Mouse (Mus musculus): ENCODE results near the gene Zfp597.

The Zfp597 gene

DNA sequence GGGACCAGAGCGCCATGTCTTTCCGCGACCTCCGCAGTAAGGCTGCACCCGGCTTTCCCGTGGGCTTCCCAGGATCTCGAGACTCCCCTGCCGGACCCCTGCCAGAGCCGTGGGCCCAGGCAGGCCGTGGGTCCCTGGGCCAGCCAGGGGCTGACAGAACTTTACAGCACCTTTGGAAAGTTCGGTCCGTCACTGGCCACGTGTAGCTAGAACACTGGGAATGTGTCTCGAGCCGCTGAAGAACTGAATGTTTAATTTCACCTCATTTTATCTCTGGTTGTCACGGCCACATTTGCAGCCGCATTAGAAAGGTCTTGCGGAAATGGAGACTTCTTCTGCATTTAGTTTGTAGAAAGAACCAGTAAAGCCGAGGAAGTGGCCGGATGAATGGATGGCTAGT is 24.8 kb upstream of the Zfp597 start:
- peak overlapping the region; percentile 90 for H3K4me3 ChIP-seq (replicated peaks; ENCODE audit: low read length)
- peaks cover 23% of the 10 kb centered on the region for H3K4me1 ChIP-seq (replicated peaks; ENCODE audit: low read depth, low read length)
- peaks cover 51% of the 10 kb centered on the region for H3K36me3 ChIP-seq (ENCODE audit: insufficient read depth, low read length)
- H3K9me3 ChIP-seq (ENCODE audit: low read length): no peaks in the 10 kb centered on the region
- TF ChIP-seq POU5F1 (IDR thresholded peaks at IDR 0.05; ENCODE audit: borderline replicate concordance, low read length): no peak
- no peak for TF ChIP-seq NANOG (IDR thresholded peaks at IDR 0.05; ENCODE audit: borderline replicate concordance, low read length)
- H3K27me3 ChIP-seq (ENCODE audit: insufficient read depth, low read length): no peaks in the 10 kb centered on the region

DNA sequence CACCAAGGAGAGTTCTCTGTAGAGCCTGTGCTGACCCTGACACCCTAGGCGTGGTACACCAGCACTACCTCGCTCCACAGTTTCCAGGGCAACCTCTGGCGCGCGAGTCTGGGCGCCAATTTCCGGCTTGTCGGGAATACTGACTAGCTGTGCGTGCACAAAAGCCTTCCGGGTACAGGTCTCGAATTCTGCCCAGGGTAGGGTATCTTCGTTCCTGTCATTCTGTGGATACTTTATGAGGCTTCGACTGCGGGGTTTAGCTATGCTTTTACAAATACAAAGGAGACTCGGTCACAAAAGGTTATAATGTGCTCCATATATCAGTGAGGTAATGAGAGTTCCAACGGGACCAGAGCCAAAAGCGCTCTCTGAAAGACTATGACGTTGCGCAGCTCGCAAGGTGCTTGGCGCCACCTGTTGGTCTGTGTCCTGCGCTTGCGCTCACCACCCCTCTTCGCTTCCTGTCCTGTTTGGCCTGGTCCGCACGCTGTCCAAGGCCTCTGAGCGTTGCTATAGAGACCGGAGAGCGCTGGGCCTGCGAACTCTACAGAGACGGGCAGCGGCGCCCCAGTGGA is 24.3 kb upstream of the Zfp597 start, which contains the start of the genes 1700037C18Rik and Cluap1:
TSS of gene 1700037C18Rik (minus strand) at position 153 of the 575 bp plus-strand sequence.
TSS of gene Cluap1 (plus strand) at position 265 of the 575 bp plus-strand sequence.
- no peak; the same call in 1 of the 2 replicates for TF ChIP-seq POU5F1 (IDR thresholded peaks at IDR 0.05; ENCODE audit: borderline replicate concordance, low read length)
- peak; percentile 52 for TF ChIP-seq CTCF (conservative IDR thresholded peaks at IDR 0.05; ENCODE audit: low read length)
- no peak for TF ChIP-seq NANOG (IDR thresholded peaks at IDR 0.05; ENCODE audit: borderline replicate concordance, low read length)
- H3K36me3 ChIP-seq (ENCODE audit: insufficient read depth, low read length): peaks cover 51% of the 10 kb centered on the region
- peak within 1 kb of the TSS; percentile 90 for H3K4me3 ChIP-seq (replicated peaks; ENCODE audit: low read length)
- peaks cover 23% of the 10 kb centered on the region for H3K4me1 ChIP-seq (replicated peaks; ENCODE audit: low read depth, low read length)
- H3K9me3 ChIP-seq (ENCODE audit: low read length): no peaks in the 10 kb centered on the region
- no peaks in the 10 kb centered on the region for H3K27me3 ChIP-seq (ENCODE audit: insufficient read depth, low read length)

DNA sequence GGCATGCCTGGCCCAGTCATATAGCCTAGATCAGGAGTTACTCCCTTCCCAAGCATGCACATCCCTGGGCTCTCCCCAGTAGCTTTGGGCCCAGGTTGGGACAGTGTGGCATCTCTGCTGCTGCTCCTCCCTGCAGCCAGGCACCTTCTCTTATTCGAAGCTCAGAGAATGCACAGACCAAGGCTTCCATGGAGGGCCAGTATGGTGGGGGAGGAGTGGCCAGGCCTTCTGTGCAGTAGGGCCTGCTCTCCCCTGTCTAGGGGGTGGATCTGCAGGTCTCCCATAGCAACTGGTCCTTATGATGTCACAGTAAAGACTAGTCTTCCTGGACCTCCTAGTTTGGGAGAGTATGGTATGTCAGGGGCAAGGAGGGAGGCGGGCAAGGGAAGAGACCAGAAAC is 23.1 kb upstream of the Zfp597 start:
- H3K36me3 ChIP-seq (ENCODE audit: insufficient read depth, low read length): peaks cover 51% of the 10 kb centered on the region
- no peaks in the 10 kb centered on the region for H3K27me3 ChIP-seq (ENCODE audit: insufficient read depth, low read length)
- TF ChIP-seq POU5F1 (IDR thresholded peaks at IDR 0.05; ENCODE audit: borderline replicate concordance, low read length) (no peak), CTCF (conservative IDR thresholded peaks at IDR 0.05; ENCODE audit: low read length) (no peak), NANOG (IDR thresholded peaks at IDR 0.05; ENCODE audit: borderline replicate concordance, low read length) (no peak)
- H3K9me3 ChIP-seq (ENCODE audit: low read length): no peaks in the 10 kb centered on the region
- H3K4me1 ChIP-seq (replicated peaks; ENCODE audit: low read depth, low read length): peaks cover 23% of the 10 kb centered on the region
- no peak overlapping the region for H3K4me3 ChIP-seq (replicated peaks; ENCODE audit: low read length)

DNA sequence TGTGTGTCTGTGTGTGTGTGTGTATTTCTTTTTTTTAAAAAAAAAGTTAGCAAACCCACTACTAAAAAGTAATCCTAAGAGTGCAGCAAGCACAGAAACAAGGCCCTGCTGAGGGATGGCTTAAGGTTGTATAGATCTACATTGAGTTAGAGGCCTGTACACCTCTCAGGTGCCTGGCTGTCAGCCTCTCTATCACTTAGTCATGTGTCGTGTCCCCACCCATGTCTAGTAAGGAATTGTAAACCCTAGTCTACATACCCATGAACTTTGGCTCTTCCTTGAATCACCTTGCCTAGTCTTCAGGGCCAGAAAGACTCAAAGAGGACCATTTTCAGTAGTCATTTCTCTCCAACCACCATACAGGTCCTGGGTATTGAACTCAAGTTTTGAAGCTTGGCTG is 12.2 kb upstream of the Zfp597 start:
- no peak overlapping the region for H3K4me3 ChIP-seq (replicated peaks; ENCODE audit: low read length)
- peaks cover 45% of the 10 kb centered on the region for H3K4me1 ChIP-seq (replicated peaks; ENCODE audit: low read depth, low read length)
- no peaks in the 10 kb centered on the region for H3K27me3 ChIP-seq (ENCODE audit: insufficient read depth, low read length)
- no peak for TF ChIP-seq CTCF (conservative IDR thresholded peaks at IDR 0.05; ENCODE audit: low read length)
- TF ChIP-seq NANOG (IDR thresholded peaks at IDR 0.05; ENCODE audit: borderline replicate concordance, low read length): no peak
- no peak for TF ChIP-seq POU5F1 (IDR thresholded peaks at IDR 0.05; ENCODE audit: borderline replicate concordance, low read length)
- peaks cover 66% of the 10 kb centered on the region for H3K36me3 ChIP-seq (ENCODE audit: insufficient read depth, low read length)
- H3K9me3 ChIP-seq (ENCODE audit: low read length): no peaks in the 10 kb centered on the region

DNA sequence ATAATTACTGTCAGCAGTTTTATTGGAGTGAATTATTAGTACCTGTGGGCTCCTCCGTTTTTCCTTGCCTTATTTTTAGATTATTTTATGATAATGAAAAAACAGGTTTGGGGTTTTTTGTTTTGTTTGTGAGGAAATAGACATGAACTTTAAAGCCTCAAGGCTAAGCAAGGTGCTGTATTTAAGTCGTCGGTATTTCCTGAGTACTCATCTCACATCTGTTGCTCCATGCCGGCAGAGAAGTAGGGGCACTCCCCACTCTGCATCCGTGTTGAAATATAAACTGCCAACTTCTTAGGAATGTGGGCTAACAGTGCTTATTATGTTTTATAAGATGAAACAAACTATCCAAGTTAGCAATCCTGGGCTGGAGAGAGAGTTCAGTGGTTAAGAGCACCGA is 11.7 kb upstream of the Zfp597 start:
- Histone ChIP-seq H3K27me3 (ENCODE audit: insufficient read depth, low read length) (no peaks in the 10 kb centered on the region), H3K36me3 (ENCODE audit: insufficient read depth, low read length) (peaks cover 61% of the 10 kb centered on the region), H3K4me1 (replicated peaks; ENCODE audit: low read depth, low read length) (peaks cover 45% of the 10 kb centered on the region), H3K9me3 (ENCODE audit: low read length) (no peaks in the 10 kb centered on the region), H3K4me3 (replicated peaks; ENCODE audit: low read length) (no peak overlapping the region)
- TF ChIP-seq POU5F1 (IDR thresholded peaks at IDR 0.05; ENCODE audit: borderline replicate concordance, low read length) (no peak), NANOG (IDR thresholded peaks at IDR 0.05; ENCODE audit: borderline replicate concordance, low read length) (no peak)

DNA sequence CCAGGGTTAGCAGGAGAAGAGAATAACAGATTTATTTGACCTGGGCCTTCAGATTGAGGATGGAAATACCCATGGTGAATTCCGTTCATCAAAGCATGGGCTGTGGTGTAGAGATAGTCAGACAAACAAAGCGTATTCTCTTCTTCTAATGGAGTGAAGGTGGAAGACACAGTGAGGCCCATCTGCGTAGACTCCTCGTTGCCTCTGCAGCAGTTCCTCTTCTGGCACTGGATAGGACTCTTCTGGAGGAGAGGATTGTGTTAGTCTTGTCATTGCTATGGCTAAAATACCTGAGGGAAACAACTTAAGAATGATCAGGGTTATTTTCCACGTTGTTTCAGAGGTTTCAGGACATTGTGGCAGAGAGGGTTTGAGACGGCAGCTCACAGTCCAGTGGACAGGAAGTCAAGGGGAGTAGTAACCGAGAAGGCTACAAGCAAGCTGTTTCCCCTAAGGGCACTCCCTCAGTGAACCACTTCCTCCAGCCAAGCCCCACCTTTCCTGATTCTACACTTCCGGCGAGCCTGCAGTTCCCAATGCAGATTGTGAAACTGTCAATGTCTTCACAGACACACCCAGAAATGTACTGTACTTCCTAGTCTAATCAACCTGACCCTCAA is 10.9 kb upstream of the Zfp597 start:
- Histone ChIP-seq H3K4me3 (replicated peaks; ENCODE audit: low read length) (peak overlapping the region; percentile 21), H3K27me3 (ENCODE audit: insufficient read depth, low read length) (no peaks in the 10 kb centered on the region), H3K9me3 (ENCODE audit: low read length) (no peaks in the 10 kb centered on the region), H3K4me1 (replicated peaks; ENCODE audit: low read depth, low read length) (peaks cover 50% of the 10 kb centered on the region), H3K36me3 (ENCODE audit: insufficient read depth, low read length) (peaks cover 53% of the 10 kb centered on the region)
- 0 out of 2 replicates have a peak, but pooled peaks have one; percentile 28 for TF ChIP-seq NANOG (IDR thresholded peaks at IDR 0.05; ENCODE audit: borderline replicate concordance, low read length)
- TF ChIP-seq CTCF (conservative IDR thresholded peaks at IDR 0.05; ENCODE audit: low read length): no peak

DNA sequence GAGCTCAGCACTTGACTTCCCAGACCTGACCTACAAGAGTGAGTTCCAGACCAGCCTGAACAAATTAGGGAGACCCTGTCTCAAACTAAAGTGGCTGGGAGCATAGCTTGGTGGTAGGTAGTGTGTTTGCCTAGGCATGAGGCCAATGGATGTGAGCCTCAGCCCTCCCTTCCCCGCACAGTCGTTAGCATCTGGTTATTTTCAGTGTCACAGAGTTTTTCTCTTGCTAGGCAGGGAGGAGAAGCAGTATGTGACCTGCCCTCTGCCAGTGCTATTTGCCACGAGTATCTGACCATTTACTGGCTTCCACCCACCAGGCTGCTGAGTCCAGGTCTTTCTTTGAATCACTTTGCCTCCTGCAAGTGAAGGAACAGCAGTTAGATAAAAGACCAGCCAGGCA is 9.4 kb upstream of the Zfp597 start:
- H3K9me3 ChIP-seq (ENCODE audit: low read length): no peaks in the 10 kb centered on the region
- TF ChIP-seq NANOG (IDR thresholded peaks at IDR 0.05; ENCODE audit: borderline replicate concordance, low read length) (no peak), POU5F1 (IDR thresholded peaks at IDR 0.05; ENCODE audit: borderline replicate concordance, low read length) (no peak), CTCF (conservative IDR thresholded peaks at IDR 0.05; ENCODE audit: low read length) (no peak)
- H3K4me3 ChIP-seq (replicated peaks; ENCODE audit: low read length): no peak overlapping the region
- H3K36me3 ChIP-seq (ENCODE audit: insufficient read depth, low read length): peaks cover 38% of the 10 kb centered on the region
- H3K4me1 ChIP-seq (replicated peaks; ENCODE audit: low read depth, low read length): peaks cover 46% of the 10 kb centered on the region
- no peaks in the 10 kb centered on the region for H3K27me3 ChIP-seq (ENCODE audit: insufficient read depth, low read length)

DNA sequence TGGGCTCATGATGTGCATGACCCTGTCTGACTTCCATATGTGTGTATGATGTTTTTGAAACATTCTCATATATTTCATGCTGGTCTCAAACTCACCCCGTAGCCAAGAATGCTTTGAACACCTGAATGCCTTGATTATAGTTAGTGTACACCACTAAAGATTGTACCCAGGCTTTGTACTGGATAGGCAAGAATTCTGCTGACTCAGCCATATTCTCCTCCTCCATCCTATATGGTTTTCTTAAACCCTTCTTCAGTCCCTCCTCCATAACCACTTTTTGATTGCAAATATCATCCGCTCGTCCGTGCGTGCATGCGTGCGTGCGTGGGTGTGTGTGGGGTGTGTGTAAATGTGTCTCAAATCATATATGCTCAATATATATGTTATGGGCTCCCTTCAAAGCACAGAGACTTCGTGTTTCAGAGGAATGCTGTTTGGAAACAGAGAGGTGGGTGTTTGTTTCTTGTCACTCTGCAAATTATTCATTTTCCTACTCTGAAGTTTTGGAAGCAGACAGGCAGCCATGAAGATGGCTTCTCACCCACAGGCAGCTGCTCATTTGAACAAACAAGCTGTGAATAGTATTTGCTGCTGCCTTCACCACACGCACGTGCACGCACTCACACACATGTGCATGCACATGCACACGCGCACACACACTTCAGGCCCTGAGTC is 7.4 kb upstream of the Zfp597 start:
- Histone ChIP-seq H3K4me1 (replicated peaks; ENCODE audit: low read depth, low read length) (peaks cover 49% of the 10 kb centered on the region), H3K9me3 (ENCODE audit: low read length) (no peaks in the 10 kb centered on the region), H3K36me3 (ENCODE audit: insufficient read depth, low read length) (peaks cover 24% of the 10 kb centered on the region), H3K27me3 (ENCODE audit: insufficient read depth, low read length) (no peaks in the 10 kb centered on the region), H3K4me3 (replicated peaks; ENCODE audit: low read length) (no peak overlapping the region)
- TF ChIP-seq CTCF (conservative IDR thresholded peaks at IDR 0.05; ENCODE audit: low read length) (no peak), NANOG (IDR thresholded peaks at IDR 0.05; ENCODE audit: borderline replicate concordance, low read length) (no peak), POU5F1 (IDR thresholded peaks at IDR 0.05; ENCODE audit: borderline replicate concordance, low read length) (no peak)
